Mouse (Mus musculus) MEL (cell line): ENCODE data around the gene Gm20388. TPM values are rescaled to one million over a fixed set of nuclear protein-coding genes. Genes with fewer than 3 reads are reported as not detected.

Experiments used
- DNase-seq: peaks from one replicate; pipeline ENCODE4 v3.0.0; 2011; ENCODE audit warnings: low read depth, low spot score
- H3K27ac ChIP-seq: 2 replicates; pipeline ENCODE4 v1.5.1; 2012; ENCODE audit warnings: low read depth, mild to moderate bottlenecking, control low read depth, low read length, moderate library complexity; ENCODE audit not compliant: control insufficient read depth
- H3K27me3 ChIP-seq, 2 experiments: fragments of 150-350 bp in 1 of 2; sonication (generic) in 1 of 2; 2 replicates each; pipeline ENCODE4 v1.6.1; 2012; ENCODE audit warnings: low read length in 2 of 2, mild to moderate bottlenecking in 2 of 2, improper control_type of control experiment in 1 of 2, moderate library complexity in 1 of 2; ENCODE audit not compliant: insufficient read depth in 2 of 2, control insufficient read depth in 1 of 2
- H3K36me3 ChIP-seq, 2 experiments: 2 replicates each; pipeline ENCODE4 v1.6.1; 2012 to 2014; ENCODE audit warnings: low read length in 2 of 2, improper control_type of control experiment in 1 of 2, inconsistent platforms in 1 of 2, mild to moderate bottlenecking in 1 of 2; ENCODE audit not compliant: insufficient read depth in 2 of 2, control insufficient read depth in 1 of 2
- H3K4me1 ChIP-seq, 2 experiments: fragments of 150-350 bp in 1 of 2; sonication (generic) in 1 of 2; 2 replicates each; pipeline ENCODE4 v1.6.1; 2012; ENCODE audit warnings: low read length in 2 of 2, improper control_type of control experiment in 1 of 2, mild to moderate bottlenecking in 1 of 2; ENCODE audit not compliant: insufficient read depth in 2 of 2, control insufficient read depth in 1 of 2
- H3K4me3 ChIP-seq, 2 experiments: fragments of 150-350 bp in 1 of 2; sonication (generic) in 1 of 2; 2 replicates each; pipeline ENCODE4 v1.5.1; 2012; ENCODE audit warnings: low read depth in 2 of 2, low read length in 2 of 2, mild to moderate bottlenecking in 2 of 2, moderate library complexity in 2 of 2, control low read depth in 1 of 2, improper control_type of control experiment in 1 of 2; ENCODE audit not compliant: control insufficient read depth in 1 of 2, insufficient read depth in 1 of 2
- H3K79me2 ChIP-seq: 2 replicates; pipeline ENCODE4 v1.6.1; 2012; ENCODE audit warnings: mild to moderate bottlenecking, low read length, moderate library complexity; ENCODE audit not compliant: control insufficient read depth, poor library complexity, insufficient read depth
- H3K9ac ChIP-seq: 2 replicates; pipeline ENCODE4 v1.6.1; 2012; ENCODE audit warnings: low read depth, mild to moderate bottlenecking, control low read depth, low read length, moderate library complexity; ENCODE audit not compliant: control insufficient read depth, poor library complexity, severe bottlenecking
- H3K9me3 ChIP-seq: fragments of 150-350 bp; sonication (generic); replicated peaks from 2 replicates; pipeline ENCODE4 v1.6.1; 2012; ENCODE audit warnings: mild to moderate bottlenecking, low read length, improper control_type of control experiment, moderate library complexity; ENCODE audit not compliant: insufficient read depth
- CHD1 ChIP-seq: IDR thresholded peaks from 2 replicates; pipeline ENCODE4 v1.6.1; 2012; ENCODE audit warnings: low read depth, mild to moderate bottlenecking, inconsistent platforms, low read length, improper control_type of control experiment
- CHD2 ChIP-seq: IDR thresholded peaks from 2 replicates; pipeline ENCODE4 v1.6.1; 2011; ENCODE audit warnings: low read length, improper control_type of control experiment
- CTCF ChIP-seq, 3 experiments: IDR thresholded peaks in 2 of 3; conservative IDR thresholded peaks in 1 of 3; 2 replicates each; pipeline ENCODE4 v1.5.1; 2011 to 2012; ENCODE audit warnings: low read length in 3 of 3, low read depth in 2 of 3, mild to moderate bottlenecking in 2 of 3, improper control_type of control experiment in 1 of 3, inconsistent platforms in 1 of 3, mixed read lengths in 1 of 3, moderate library complexity in 1 of 3; ENCODE audit not compliant: control insufficient read depth in 1 of 3, insufficient read depth in 1 of 3, poor library complexity in 1 of 3, severe bottlenecking in 1 of 3
- ELF1 ChIP-seq: IDR thresholded peaks from 2 replicates; pipeline ENCODE4 v1.6.1; 2014; ENCODE audit warnings: low read depth, mild to moderate bottlenecking, inconsistent platforms, low read length, improper control_type of control experiment, moderate library complexity
- EP300 ChIP-seq, 2 experiments: IDR thresholded peaks; 2 replicates each; pipeline ENCODE4 v1.6.1; 2011; ENCODE audit warnings: improper control_type of control experiment in 2 of 2, low read length in 2 of 2, low read depth in 1 of 2, mild to moderate bottlenecking in 1 of 2
- JUND ChIP-seq: IDR thresholded peaks from 2 replicates; pipeline ENCODE4 v1.6.1; 2011; ENCODE audit warnings: low read depth, mild to moderate bottlenecking, improper control_type of control experiment, low read length
- KAT2A ChIP-seq: conservative IDR thresholded peaks from 2 replicates; pipeline ENCODE4 v1.6.1; 2012; ENCODE audit warnings: low read depth, low read length, improper control_type of control experiment, inconsistent platforms
- MAFK ChIP-seq: IDR thresholded peaks from 2 replicates; pipeline ENCODE4 v1.6.1; 2011; ENCODE audit warnings: low read depth, mild to moderate bottlenecking, low read length, improper control_type of control experiment, borderline replicate concordance
- POLR2AphosphoS5 ChIP-seq: IDR thresholded peaks from 2 replicates; pipeline ENCODE4 v1.6.1; 2012; ENCODE audit warnings: low read depth, borderline replicate concordance, mild to moderate bottlenecking, inconsistent platforms, low read length, moderate library complexity, mixed read lengths
- RCOR1 ChIP-seq: IDR thresholded peaks from 2 replicates; pipeline ENCODE4 v1.6.1; 2012; ENCODE audit warnings: low read depth, mild to moderate bottlenecking, inconsistent platforms, low read length, improper control_type of control experiment
- SIN3A ChIP-seq: IDR thresholded peaks from 2 replicates; pipeline ENCODE4 v1.6.1; 2012; ENCODE audit warnings: low read length, improper control_type of control experiment, inconsistent platforms
- TAL1 ChIP-seq: IDR thresholded peaks from 2 replicates; pipeline ENCODE4 v1.6.1; 2012; ENCODE audit warnings: mild to moderate bottlenecking, inconsistent platforms, low read length, moderate library complexity, mixed read lengths
- TCF12 ChIP-seq: IDR thresholded peaks from 2 replicates; pipeline ENCODE4 v1.6.1; 2014; ENCODE audit warnings: low read depth, mild to moderate bottlenecking, inconsistent platforms, low read length, improper control_type of control experiment, moderate library complexity
- UBTF ChIP-seq: IDR thresholded peaks from 2 replicates; pipeline ENCODE4 v1.6.1; 2012; ENCODE audit warnings: low read depth, mild to moderate bottlenecking, inconsistent platforms, low read length, improper control_type of control experiment, moderate library complexity, borderline replicate concordance; ENCODE audit not compliant: insufficient read depth
- USF1 ChIP-seq: IDR thresholded peaks from 2 replicates; pipeline ENCODE4 v1.6.1; 2014; ENCODE audit warnings: low read depth, mild to moderate bottlenecking, inconsistent platforms, low read length, improper control_type of control experiment, moderate library complexity
- USF2 ChIP-seq, 2 experiments: IDR thresholded peaks; 2 replicates each; pipeline ENCODE4 v1.6.1; 2011 to 2012; ENCODE audit warnings: improper control_type of control experiment in 2 of 2, low read length in 2 of 2, borderline replicate concordance in 1 of 2, inconsistent platforms in 1 of 2, low read depth in 1 of 2, mild to moderate bottlenecking in 1 of 2; ENCODE audit not compliant: insufficient read depth in 1 of 2
- ZC3H11A ChIP-seq: IDR thresholded peaks from 2 replicates; pipeline ENCODE4 v1.6.1; 2012; ENCODE audit warnings: low read depth, mild to moderate bottlenecking, inconsistent platforms, low read length, improper control_type of control experiment
- polyA plus RNA-seq, 2 experiments: library from polyadenylated mRNA; stranded (reverse) in 1 of 2; unstranded in 1 of 2; fragments of >175 nt in 1 of 2; fragments of >200 nt in 1 of 2; gene quantifications; 2 replicates each; pipeline versions ENCODE4 v1.2.1 to v1.2.4; 2012; ENCODE audit warnings: low replicate concordance in 2 of 2, low read depth in 1 of 2; ENCODE audit not compliant: insufficient read length in 2 of 2, insufficient read depth in 1 of 2, missing spikeins in 1 of 2
- total RNA-seq: library from RNA; depleted of rRNA; stranded (reverse); fragments of 300-350 nt; gene quantifications from 2 replicates; pipeline ENCODE4 v1.2.3, GENCODE M21; 2012

Gm20388 gene
- total and polyA plus RNA-seq, 3 experiments, result 11.1 to 17.8 TPM; not detected in 1

- H3K27me3 ChIP-seq, result no peaks in the 10 kb centered on the region
Observed at GRCm38 (mm10) chr8:120970346-120970745, 1059.7 kb downstream of the Gm20388 start.

GRCm38 (mm10) chr8:120971691-120972469 lies 1061.2 kb downstream of the Gm20388 start:
- H3K4me3 ChIP-seq, result no peak overlapping the region
- H3K36me3 ChIP-seq, result no peaks in the 10 kb centered on the region
- H3K9ac ChIP-seq, result no peak overlapping the region
- no peak for TF ChIP-seq EP300 (IDR thresholded peaks at IDR 0.05; ENCODE audit: low read depth in 1 of 2, low read length in 2 of 2)
- TF ChIP-seq UBTF, result no peak
- no peak for TF ChIP-seq CHD1
- no peak for TF ChIP-seq JUND
- TF ChIP-seq SIN3A, result no peak
- TF ChIP-seq MAFK, result no peak
- TF ChIP-seq RCOR1, result no peak
- no peak for TF ChIP-seq USF1
- TF ChIP-seq POLR2AphosphoS5, result no peak
- no peak for TF ChIP-seq TAL1
- no peak for TF ChIP-seq ELF1
- TF ChIP-seq ZC3H11A, result no peak
- no peak for TF ChIP-seq KAT2A
- TF ChIP-seq USF2 (IDR thresholded peaks at IDR 0.05; ENCODE audit: borderline replicate concordance in 1 of 2, insufficient read depth in 1 of 2, low read depth in 1 of 2, low read length in 2 of 2), result no peak
- no peak for TF ChIP-seq CHD2
- no peaks in the 10 kb centered on the region for H3K79me2 ChIP-seq
- H3K27ac ChIP-seq, result no peak overlapping the region
- no peaks in the 10 kb centered on the region for H3K4me1 ChIP-seq
- DNase-seq, result no peak
- no peaks in the 10 kb centered on the region for H3K9me3 ChIP-seq
- H3K27me3 ChIP-seq, result no peaks in the 10 kb centered on the region

More at GRCm38 (mm10) chr8:120970346-120970745, 1059.7 kb downstream of the Gm20388 start:
- Histone ChIP-seq H3K4me3 (no peak overlapping the region), H3K36me3 (no peaks in the 10 kb centered on the region)
- peak in 2 of 3 experiments; percentile 28 to 51; a peak in 4 of 6 replicates for TF ChIP-seq CTCF (IDR thresholded peaks at IDR 0.05 in 2 of 3, conservative IDR thresholded peaks at IDR 0.05 in 1 of 3; ENCODE audit: control insufficient read depth in 1 of 3, insufficient read depth in 1 of 3, low read depth in 2 of 3, low read length in 3 of 3, poor library complexity in 1 of 3, severe bottlenecking in 1 of 3)
- TF ChIP-seq EP300 (IDR thresholded peaks at IDR 0.05; ENCODE audit: low read depth in 1 of 2, low read length in 2 of 2), result no peak
- no peak for TF ChIP-seq KAT2A
- no peak for TF ChIP-seq TCF12
- TF ChIP-seq, all 39 proteins: peak for 1
- DNase-seq, result no peak
- Histone ChIP-seq H3K79me2 (no peaks in the 10 kb centered on the region), H3K27ac (no peak overlapping the region), H3K4me1 (no peaks in the 10 kb centered on the region), H3K9ac (no peak overlapping the region), H3K9me3 (no peaks in the 10 kb centered on the region)
